Mouse (Mus musculus) liver, embryonic 14.5 days (tissue): ENCODE measurements around the gene Olfr1415.

Experiments used
- CTCF ChIP-seq: IDR thresholded peaks from 2 replicates; pipeline ENCODE4 v1.5.1; 2016; ENCODE audit warnings: antibody characterized with exemption, low read depth, control low read depth
- EP300 ChIP-seq: IDR thresholded peaks from 2 replicates; pipeline ENCODE4 v1.6.1; 2016; ENCODE audit warnings: antibody characterized with exemption, low read depth

DNA sequence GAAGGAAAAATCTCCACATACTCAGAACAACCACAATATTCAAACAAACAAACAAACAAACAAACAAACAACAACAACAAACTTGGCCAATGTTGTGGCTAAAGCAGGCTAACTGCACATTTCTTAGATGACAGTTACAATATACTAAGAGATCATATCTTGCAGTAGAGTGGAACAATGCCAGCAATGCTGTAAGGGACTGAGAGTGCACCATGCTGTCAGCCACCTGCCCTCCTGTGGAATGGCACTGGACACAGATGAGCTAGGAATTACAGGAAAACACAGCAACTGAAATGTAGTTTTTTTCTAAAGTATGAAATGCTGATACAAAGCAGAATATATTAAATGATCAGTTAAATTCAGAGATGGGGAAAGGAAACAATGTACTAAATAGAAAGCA, 38.1 kb downstream of the Olfr1415 start:
- TF ChIP-seq CTCF (no peak), EP300 (no peak)
